Mouse (Mus musculus): ENCODE results near the gene Rars2.

DNA sequence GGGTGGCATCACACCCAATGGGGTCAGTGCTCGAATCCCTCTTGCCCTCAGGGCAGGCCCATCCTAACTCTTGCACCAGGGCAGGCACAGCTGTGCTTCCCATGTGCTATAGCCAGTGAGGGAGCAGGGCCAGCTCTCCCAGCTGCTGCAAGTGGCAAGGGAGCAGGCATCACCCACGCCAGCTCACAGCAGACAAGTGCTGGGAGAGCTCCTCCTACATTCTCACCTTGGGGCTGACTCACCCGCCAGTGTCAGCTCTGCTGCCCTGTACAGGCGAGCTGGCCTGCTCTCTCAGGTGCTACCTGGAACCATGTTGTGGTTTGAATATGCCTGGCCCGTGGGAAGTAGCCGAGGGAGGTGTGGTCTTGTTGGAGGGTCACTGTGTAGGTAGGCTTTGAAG, 47.2 kb downstream of the Rars2 start:
- no peak for TF ChIP-seq POLR2A (IDR thresholded peaks at IDR 0.05; ENCODE audit: insufficient read depth, low read length)
- no peak for TF ChIP-seq CTCF (IDR thresholded peaks at IDR 0.05; ENCODE audit: low read depth, low read length)
